Mouse (Mus musculus) spleen, postnatal 4 days (tissue): ENCODE results near the gene Epb41l4b.

Experiments
- DNase-seq, 2 experiments: peaks; one replicate each; pipeline ENCODE4 v3.0.0; 2022; ENCODE audit warnings: low spot score in 2 of 2

The Epb41l4b gene

DNA sequence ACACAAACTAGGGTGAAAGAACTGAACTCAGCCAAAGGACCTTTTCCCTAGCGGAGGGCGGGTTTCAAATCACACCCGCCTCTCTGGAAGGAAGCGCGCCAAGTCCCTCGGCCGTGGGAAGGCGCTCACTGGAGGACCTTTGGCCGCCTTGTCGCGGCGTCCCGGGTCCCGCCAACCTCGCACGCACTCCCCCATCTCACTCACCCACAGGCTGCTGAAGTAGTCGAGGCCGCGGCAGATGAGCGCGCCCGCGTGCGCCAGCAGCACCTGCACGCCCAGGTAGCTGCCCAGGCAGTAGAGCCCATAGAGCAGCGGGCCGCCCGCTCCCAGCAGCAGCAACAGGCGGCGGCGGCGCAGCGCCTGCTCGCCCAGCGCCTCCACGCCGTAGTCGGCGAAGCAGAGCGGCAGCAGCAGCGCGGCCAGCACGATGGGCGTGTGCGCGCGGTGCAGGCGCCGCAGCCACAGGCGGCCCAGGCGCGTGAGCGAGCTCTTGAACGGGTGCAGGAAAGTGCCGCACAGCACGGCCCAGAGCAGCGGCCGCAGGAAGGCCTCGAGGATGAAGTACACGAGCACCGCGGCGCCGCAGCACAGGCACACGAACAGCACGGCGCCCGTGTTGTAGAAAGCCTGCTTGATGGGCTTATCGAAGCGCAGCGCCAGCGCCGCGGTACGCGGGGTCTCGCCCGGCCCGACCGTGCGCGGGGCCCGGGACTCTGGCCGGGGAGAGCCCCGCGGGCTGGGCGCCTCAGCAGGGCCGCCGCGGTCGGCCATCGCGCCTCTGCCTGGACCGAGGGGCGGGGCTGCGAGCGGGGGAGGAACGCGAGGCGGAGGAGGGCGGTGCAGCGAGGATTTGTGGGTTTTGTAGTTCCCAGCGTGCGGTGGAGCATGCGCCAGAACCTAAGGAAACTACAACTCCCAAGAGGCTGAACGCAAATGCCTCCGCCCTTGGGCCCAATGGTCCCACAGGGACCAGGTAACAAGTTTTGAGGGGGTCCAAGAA lies 196.3 kb downstream of the Epb41l4b start, which contains the start of gene Tmem245:
TSS of gene Tmem245 (minus strand) at position 797 of the 1,000 bp plus-strand sequence.
- DNase-seq, result peak; percentile 89 to 93

DNA sequence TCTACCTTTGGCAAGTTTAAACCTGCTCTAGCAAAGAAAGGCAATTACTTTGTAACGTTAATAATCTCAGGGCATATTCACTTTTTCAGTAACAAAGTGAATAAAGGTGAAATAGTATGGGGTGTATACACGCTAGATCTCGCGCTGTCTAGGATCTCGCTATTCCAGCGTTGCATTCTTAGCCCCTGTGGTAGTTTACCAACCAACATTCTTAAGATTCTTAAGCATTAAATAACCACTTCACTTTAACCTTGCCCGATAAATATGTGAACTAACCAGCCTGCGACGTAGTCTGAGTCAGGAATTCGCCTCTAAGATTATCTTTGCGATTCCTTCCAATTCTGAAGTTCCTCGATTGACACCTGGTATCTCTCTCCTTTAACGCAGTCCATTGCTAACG lies 197.1 kb downstream of the Epb41l4b start:
- no peak for DNase-seq

DNA sequence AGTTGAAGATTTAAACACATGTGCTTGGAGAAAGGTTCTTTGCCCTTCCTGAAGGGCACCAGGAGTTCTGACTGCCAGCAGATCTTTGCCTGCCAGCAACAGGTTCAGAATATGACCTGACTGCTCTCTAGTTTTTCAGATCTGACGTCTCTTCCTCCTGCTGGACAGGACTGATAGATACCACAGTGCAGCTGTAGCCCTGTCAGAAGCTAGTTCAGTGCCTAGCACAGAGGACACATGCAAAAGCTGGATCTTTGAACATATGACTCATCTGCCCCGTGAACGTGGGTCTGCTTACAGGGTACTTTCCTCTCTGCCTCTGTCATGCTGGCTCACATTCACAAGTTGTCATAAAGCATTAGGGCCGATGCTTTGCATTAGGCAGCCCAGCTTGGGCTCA lies 199.0 kb downstream of the Epb41l4b start:
- no peak for DNase-seq

DNA sequence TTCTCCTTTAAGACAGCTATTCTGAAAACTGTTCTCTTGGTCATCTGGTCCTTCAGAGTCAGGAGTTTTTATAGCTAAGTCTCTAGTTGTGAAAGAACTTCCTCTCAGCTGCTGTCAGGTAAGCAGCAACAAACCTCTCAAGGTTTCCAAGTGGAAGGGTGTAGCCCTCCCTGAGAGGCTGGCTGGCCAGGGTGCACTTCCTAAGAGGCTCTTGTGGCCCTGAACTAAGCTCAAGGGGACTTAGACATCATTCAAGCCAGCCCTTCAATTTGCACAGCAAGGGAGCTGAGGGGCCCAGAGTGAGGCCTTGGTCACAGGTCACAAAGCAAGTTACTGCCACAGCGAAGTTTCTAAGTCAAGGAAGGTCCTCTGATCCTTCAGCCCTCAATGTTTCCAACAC lies 200.0 kb downstream of the Epb41l4b start:
- DNase-seq, result no peak

DNA sequence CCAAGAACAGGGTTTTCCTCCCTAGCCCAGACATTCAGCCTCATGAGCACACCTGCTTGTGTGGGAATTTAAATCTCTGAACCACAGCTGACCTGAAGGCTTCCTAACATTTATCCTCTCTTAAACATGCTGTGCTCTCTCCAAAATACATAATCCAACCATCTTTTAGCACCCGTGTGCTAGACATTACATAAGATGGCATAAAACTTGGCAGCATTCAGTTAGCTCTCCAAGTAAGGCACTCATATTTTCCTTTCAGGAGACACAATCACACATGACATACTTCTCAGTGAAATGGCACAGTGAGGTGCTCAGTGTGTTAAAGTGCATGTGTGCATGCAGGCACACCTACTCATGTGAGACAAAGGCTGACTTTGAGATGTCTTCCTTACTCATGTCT lies 200.7 kb downstream of the Epb41l4b start:
- DNase-seq, result no peak
